Mouse (Mus musculus) testis, postnatal 10 days (tissue): ENCODE measurements around the gene Ror2.

ENCODE experiments used
- DNase-seq: peaks from one replicate; pipeline ENCODE4 v3.0.0; 2021; ENCODE audit warnings: low spot score

Gene Ror2

GRCm38 (mm10) chr13:53125627-53126026 is 160.3 kb downstream of the Ror2 start:
- DNase-seq: no peak

GRCm38 (mm10) chr13:53122085-53122484 is 163.8 kb downstream of the Ror2 start:
- no peak for DNase-seq

DNA sequence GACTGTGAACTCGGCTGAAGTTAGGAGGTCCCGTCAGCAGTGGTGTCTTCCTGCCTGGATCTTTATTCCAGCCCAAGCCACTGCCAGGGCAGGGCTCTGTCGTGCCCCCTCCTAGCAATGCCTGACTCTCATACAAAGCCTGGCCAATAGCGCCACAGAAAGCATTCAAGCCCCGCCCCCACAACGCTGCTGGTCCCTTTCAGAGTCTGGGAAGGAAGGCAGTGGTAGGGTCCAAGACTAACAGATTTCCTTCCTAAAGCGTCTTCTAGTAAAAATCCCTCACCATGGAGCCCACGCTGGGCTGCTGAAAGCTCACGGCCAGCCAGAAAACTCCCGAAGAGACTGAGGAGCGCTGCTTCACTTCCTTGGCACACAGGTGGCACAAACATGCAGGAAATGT is 165.0 kb downstream of the Ror2 start:
- DNase-seq: no peak

- DNase-seq: peak; percentile 93
Measured at GRCm38 (mm10) chr13:53119586-53120426, 166.1 kb downstream of the Ror2 start.

- DNase-seq: no peak
Measured at GRCm38 (mm10) chr13:53118398-53118797, 167.5 kb downstream of the Ror2 start.

DNA sequence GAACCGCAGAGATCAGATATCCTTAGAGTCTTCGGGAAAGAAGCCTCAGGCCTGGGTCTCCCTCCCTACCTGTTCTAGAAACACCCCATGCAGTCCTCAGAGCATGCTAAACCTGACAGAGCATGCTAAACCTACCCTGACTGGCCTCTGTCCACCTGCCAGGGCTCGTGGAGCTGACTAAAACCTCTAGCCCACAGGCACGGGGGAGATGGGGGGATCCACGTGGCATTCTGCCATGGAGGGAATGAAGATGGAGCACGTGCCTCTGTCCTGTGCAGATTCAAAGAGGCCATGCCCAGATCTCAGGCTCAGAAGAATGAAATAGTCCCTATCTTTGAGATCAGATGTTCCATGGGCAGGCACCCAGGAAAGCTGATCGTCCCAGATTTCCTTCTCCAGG is 168.0 kb downstream of the Ror2 start:
- DNase-seq: no peak

- DNase-seq: no peak
Measured at GRCm38 (mm10) chr13:53110249-53110578, 175.7 kb downstream of the Ror2 start.

GRCm38 (mm10) chr13:53109560-53110248 is 176.2 kb downstream of the Ror2 start:
- peak; percentile 98 for DNase-seq

GRCm38 (mm10) chr13:53106676-53107075 is 179.2 kb downstream of the Ror2 start:
- no peak for DNase-seq

- DNase-seq: no peak
Measured at GRCm38 (mm10) chr13:53099771-53100682, 185.9 kb downstream of the Ror2 start.

GRCm38 (mm10) chr13:53096615-53097014 is 189.3 kb downstream of the Ror2 start:
- peak; percentile 87 for DNase-seq

- DNase-seq: no peak
Measured at GRCm38 (mm10) chr13:53095222-53095621, 190.7 kb downstream of the Ror2 start.

DNA sequence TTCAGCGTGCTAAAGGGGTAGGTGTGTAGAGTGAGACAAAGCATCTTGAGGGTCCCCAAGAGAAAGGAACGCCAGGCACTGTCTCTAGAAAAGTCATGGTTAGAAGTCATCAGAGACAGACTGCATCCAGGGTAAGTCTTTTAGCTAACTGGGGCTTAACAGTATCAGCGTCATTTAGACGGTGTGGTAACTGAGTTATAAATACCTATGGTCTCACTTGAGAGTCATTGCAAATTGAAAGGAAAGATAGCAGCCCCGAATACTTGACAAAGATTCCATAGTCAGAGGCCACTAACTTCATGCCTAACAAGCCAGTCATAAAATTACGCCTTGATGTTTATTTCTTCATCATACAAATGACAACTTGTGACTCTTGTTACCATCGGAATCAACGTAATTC is 191.3 kb downstream of the Ror2 start:
- no peak for DNase-seq

DNA sequence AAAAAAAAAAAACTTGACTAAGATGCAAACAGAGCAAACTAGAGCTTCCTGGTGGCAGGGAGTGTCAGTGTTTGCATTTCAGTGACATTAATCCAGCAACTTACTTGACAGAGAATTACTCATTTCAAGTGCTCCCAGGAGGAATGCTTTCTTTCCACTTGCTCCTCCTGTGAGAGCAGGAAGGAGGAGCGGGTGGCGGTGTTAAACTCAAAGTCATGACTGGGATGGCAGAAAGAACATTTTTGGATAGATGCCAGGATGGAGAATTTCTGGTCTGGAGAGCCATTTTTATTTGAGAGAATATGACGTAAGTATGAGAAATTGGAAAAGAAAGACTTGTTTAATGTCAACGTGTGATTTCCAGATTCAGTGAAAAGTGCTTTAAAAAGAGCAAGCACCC is 192.5 kb downstream of the Ror2 start:
- no peak for DNase-seq

DNA sequence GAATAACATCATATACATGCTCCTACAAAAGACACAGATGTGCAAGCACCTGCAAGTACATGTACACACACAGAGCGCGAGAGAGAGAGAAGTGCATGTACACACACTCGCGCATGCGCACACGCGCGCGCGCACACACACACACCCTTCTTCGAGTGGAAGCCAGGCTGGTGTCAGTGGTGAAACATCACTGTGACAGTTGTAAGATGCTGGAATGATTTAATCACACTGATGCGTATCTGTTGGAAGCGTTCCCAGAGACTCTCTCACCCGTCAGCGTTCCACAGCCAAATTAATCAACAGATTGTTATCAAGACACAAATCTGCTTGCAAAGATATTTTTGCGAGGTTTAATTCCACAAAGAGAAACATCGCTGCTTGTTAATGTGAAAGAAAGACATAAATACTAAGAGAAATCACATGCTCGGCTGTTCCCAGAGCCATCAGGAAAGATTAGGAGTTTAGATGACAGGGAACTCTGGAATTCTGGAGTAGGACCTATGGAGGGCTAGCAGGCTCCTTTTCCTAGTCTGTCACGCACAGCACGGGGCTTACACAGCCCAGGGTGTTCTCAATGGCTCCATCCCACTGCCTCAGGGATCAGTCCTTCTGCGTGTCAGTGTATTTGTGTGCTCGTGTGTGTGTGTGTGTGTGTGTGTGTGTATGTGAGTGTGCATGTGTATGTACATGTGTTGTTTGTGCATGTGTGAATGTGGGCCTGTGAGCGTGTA is 199.2 kb downstream of the Ror2 start:
- DNase-seq: no peak

GRCm38 (mm10) chr13:53081846-53082245 is 204.1 kb downstream of the Ror2 start:
- DNase-seq: no peak

- DNase-seq: no peak
Measured at GRCm38 (mm10) chr13:53077732-53078345, 208.1 kb downstream of the Ror2 start.

DNA sequence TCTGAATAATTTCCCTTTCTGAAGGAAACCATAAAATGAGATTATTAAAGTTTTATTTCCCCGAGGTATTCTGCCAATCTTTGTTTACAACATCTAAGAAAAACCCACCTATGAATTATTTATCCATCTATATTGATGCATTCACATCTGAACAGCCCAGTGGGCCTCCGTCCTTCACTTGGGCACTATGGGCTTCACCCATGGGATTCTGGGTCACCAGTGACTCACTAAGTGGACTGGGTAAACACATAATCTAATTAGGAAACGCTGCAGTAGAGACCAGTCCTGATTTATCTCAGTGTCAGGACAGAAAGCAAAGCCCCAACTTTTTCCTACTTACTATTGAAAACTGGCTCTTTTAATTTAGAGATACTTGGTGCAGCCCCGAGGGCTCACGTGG is 210.9 kb downstream of the Ror2 start:
- no peak for DNase-seq

DNA sequence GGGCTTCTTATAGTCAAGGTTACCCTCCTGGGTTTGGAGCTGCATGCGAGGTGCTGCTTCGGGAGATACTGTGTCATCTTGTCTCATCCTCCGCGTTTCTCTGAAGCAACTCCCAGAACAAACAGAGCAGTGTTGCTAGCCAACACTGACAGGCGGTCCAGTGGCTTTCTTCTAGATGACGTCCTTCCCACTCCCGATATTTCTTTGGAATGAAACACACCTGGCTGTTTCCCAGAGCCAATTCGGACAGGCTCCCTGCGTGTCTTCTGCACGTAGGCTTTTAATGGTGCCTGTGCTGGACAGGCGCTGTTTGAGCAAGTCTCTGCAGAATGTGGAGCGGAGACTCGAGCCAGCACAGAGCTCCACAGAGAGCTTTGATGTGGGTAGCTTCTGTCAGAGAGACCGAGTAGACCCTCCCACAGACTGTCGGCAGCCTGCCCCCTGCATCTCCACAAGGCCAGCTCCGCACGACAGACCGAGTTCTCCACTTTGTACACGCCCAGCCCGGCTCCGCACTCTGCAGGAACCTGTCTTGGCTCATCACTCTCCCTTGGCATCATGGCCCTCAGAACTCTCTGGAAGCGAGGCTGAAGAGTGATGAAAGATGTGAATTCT is 216.7 kb downstream of the Ror2 start:
- no peak for DNase-seq

GRCm38 (mm10) chr13:53068461-53068860 is 217.5 kb downstream of the Ror2 start:
- no peak for DNase-seq

DNA sequence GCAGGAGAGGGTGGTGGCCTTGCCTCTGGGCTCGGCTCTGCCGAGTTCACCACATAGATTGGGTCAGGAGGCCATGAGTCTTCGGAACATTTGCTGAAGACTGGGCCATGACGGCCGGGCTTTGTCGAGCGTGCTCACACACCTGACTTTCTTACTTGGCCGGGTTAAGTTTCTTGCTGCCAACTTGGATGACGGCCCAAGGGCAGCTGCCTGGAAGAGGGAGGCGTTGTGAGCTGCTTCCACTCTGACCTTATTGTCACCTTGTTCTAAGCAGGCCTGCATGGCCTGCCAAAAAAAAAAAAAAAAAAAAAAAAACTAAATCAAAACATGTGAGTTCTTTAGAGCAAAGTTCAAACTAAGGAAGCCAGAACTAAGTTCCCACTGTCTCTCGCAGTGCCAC is 218.0 kb downstream of the Ror2 start:
- peak; percentile 78 for DNase-seq
